Mouse (Mus musculus): ENCODE measurements around the gene Actr2. TPM values are rescaled to one million over a fixed set of nuclear protein-coding genes. Genes with fewer than 3 reads are reported as not detected.
A peak's percentile ranks its signal among the peaks of the same experiment; 100 is the strongest.
"Not testable (repeated sequence)": the region's sequence is repeated elsewhere in the genome, so short reads cannot be mapped to it uniquely, and the experiment has no call there.

The Actr2 gene
- total and polyA plus RNA-seq, 3 experiments = 5.0 to 140 (median 109) TPM

DNA sequence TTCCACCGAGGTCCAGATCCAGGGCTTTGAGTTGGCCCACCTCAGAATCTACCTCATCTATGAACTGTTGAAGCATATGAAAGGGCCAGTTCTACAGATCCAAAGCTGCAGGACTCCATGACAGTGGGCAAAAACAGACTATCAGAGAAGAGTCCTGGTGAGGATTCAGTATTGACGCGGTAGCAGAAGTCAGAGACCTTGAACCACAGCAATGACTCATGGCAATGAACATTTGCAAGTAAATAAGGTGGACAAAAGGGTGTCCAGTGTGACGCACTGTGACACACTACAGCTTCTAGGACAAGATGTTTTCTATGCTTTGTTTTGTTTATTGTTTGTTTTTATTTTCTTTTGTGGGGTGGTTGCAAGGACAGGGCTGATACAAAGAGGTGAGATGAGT, 4.0 kb upstream of the Actr2 start:
- peak; percentile 75 for DNase-seq

DNA sequence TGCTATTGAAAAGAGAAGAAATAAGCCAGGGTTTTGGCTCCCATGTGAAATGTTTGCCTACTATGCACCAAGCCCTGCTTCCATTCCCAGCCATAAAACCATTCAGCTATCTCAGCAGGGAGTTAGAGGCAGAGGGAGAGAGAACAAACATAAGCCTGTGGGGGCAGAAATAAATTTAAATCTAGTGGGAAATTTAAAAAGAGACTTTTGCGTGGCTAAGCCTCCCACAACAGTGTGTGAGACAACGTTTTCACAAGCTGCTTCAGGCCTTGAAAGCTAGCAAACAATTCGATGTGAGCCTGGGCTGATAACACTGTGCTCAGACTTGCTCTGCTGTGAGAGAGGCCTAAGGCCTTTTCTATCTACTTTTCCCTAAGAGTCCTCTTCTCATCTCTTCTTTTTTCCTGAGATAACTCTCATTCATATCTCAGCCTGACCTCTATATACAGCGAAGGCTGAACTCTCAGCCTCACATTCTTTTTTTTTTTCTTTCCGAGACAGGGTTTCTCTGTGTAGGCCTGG, 3.4 kb upstream of the Actr2 start:
- DNase-seq = no peak

DNA sequence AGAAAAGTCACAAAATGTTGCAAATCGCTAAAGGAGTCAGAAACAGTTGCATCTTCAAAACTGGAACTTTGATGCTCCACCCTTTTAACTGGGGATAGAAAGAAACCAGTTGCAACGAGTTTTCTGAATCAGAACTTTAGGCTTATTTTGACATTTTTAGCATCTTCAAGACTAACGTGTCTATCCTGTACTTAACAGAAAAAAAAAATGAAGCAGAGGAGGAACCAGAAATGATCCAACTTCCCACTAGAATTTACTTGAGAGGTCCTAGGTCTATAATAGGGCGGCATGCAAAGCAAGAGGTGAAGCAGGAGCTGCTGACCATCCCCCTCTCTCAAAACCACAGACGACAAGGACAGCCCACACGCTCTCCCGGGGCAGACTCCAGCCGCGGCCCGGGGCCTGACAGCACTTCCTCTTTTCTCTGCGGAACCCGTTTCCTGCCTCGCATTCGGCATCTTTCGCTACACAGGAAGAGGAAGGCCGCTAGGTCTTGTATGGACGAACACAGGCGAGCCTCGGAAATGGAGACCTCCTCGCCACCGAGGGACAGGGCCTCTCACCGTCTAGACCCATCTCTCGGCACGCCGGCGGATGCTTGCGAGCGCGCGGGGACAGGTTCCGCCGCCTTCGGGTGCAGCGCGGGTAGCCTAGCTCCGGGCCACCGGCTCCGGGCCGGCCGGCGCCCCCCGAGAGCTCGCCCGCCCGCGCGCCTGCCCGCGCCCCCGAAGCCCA, 540 bp downstream of the Actr2 start:
- peak; percentile 88 for DNase-seq

DNA sequence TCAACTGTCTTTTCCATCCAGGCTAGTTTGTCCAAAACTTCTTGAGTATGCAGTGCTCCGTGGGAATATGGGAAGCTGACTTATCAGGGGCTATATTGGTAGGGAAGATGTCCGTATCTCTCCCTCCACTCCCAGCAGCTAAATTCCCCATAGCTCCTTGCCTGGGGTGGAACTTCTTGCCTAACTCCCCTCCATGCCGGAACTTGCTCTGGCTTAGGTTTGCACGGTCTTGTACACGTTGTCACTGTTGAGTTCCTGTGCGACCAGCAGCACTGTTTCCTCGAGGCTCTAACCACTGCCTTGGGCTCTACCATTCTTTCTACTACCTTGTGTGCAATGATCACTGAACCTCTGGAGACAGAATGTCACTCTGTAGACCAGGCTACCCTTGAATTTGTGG, 4.6 kb downstream of the Actr2 start:
- DNase-seq = no peak

DNA sequence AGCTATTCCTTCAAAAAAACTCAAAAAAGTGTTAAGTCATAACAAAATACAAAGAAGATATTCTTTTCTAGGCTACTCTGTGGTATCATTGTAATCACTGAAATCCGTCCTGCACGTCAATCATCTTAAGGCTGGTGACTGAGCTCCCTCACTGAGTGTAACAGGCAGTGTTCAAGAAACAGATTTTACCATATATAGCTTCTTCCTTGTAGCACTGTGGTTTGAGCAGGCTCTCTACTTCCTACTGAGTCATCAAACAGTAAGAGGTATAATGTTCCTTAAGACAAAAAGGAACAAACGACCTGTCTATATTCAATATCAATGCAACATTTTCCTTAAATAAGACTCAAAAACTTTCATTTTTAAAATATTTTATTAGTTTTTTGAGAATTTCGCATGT, 5.0 kb downstream of the Actr2 start:
- DNase-seq = no peak

DNA sequence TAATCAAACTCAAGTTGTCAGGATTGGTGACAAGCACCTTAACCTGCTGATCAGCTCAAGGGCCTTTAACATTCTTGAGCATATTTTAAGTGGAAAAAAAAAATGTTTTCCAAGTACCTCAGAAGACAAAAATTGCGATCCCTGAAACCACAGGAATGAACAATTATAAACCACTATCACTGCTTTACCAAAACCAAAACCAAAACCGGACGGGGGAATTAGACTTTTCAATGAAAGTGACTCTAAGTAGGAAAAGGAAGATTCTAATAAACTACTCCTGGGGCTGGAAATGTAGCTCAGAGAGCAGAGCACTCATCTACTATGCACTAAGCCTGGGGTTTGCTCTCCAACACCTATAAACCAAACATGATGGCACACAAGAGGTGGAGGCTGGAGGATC, 5.8 kb downstream of the Actr2 start:
- no peak for DNase-seq

DNA sequence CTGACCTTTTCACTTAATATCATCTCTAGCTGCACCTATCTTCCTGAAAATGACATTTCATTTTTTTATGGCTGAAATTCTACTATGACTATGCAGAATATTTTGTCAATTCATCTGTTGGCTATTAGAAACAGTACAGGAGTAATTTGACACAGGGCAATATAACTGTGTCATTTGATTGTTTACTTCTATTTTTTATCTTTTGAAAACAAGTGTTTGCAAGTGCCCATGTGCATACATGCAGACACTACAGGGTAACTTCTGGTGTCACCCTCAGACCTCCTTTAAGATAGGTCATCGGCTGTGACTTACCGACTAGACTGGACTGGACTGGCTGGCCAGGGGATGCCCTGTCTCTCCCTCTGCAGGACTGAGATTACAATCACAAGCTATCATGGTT, 8.8 kb downstream of the Actr2 start:
- DNase-seq = no peak

DNA sequence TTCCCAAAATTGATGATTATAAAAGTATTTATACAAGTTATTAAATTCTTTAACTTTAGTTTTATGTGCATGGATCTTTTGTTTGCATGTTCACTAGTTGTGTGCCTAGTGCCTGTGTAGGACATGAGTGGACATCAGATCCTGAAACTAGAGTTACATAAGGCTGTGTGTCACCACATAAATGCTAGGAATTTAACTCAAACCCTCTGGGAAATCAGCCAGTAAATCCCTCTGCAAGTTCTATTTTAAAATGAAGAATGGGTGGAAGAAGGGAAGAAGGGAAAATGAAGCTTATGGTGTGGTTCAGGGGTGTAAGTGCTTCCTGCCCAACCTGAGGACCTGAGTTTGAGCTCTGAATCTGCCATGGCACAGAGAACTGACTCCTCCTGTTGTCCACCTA, 26.4 kb downstream of the Actr2 start:
- DNase-seq = no peak

DNA sequence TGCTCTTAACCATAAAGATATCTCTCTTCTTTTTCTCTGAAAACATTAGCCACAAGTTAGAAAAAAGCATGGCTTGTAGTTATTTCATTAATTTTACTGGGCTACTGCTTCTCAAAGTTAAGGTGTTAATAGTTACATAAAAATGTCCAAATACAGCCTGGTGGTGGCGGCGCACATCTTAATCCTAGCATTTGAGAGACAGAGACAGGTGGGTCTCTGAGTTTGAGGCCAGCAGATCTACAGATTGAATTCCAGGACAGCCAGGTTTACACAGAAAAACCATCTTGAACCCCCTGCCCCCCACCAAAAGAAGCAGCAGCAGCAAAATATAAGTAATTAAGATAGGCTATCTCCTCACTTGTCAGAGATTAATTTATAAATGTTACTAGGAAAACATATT, 27.1 kb downstream of the Actr2 start:
- no peak for DNase-seq

DNA sequence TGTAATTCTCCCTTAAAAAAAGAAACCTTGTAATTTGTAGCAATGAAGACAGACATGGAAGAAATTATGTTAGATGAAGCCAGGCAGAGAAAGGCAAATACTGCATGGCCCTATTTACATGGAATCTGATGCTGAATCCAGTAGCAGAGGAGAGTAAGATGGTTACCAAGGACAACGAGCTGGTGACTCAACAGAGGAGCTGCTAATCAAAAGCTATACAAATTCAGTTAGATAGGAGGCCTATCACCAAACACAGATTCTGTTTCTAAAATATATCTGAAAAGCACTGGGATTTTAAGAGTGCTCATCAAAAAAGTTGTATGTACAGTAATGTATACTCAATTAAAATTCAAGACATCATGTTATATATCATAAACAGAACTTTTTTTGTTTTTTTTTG, 37.3 kb downstream of the Actr2 start:
- DNase-seq = no peak

DNA sequence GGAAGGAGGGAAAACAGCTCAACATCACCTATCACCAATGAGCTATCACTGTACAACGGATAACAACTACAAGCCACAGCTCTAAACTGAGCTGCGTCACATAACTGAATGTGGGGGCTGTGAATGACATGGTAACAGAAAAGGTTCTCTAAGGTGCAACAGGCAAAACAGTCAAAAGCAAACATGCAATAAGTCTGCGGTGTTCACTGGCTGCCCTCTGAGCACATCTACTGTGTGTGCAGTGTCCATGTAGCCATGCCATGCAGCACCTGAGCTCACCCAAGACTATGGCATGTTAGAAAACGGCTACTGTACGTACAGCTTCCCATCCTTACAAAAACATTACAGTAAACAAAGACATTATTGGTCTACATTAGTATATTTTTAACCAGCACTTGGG, 39.9 kb downstream of the Actr2 start:
- no peak for DNase-seq

DNA sequence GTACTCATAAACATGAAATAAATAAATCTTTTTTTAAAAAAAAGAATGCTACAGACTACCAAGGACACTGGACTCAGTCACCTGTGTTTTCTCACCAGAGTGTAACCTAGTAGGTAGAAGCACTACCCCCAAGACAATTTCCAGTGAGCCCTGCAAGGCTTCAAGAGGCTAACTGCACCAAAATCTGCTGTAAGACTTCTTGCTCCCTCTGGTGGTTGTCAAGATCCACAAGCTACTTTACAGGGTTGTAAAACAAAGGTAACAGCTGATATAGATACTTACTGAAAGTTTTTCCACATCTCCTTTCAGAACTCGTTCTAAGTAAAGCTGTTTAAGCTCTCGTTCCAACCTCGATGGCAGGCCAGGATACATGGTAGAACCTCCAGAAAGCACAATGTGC, 40.5 kb downstream of the Actr2 start:
- DNase-seq = no peak

DNA sequence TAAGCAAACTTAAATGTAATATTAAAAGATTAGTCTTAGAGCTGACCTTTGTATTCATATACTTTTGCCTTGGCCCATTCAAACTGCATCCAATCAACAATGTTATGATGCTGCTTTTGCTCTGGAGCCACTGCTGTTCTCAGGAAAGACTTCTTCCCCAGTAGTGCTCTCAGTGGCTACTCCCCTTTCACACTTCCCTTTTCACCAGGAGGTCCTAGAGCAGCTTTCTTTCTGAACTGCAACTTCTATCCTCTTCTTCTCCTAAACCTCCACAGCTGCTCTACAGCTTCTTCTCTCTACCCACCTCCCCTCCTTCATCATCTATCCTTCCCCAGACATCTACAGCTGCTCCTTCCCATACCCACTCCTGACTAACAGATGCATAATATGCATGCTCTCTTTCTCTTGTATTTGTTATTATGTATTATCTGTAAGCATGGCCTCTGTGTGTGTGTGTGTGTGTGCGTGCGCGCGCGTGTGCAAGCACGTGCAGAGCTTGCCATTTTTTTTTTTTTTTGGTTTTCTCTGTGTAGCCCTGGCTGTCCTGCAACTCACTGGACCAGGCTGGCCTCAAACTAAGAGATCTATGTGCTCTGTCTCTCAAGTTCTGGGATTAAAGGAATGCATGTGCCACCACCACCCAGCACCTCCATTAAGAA, 44.2 kb downstream of the Actr2 start:
- no peak for DNase-seq

DNA sequence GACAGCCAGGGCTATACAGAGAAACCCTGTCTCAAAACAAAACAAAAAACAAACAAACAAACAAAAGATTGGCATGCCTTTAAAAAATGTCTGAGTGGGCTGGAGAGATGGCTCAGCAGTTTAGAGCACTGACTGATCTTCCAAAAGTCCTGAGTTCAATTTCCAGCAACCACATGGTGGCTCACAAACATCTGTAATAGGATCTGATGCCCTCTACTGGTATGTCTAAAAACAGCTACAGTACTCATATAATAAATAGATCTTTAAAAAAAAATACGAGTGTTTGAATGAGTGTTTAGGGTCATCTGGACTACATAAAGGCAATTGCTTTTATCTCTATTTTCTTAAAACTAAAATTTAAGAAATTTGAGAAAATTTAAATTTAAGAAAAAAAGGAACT, 45.2 kb downstream of the Actr2 start:
- DNase-seq = no peak

DNA sequence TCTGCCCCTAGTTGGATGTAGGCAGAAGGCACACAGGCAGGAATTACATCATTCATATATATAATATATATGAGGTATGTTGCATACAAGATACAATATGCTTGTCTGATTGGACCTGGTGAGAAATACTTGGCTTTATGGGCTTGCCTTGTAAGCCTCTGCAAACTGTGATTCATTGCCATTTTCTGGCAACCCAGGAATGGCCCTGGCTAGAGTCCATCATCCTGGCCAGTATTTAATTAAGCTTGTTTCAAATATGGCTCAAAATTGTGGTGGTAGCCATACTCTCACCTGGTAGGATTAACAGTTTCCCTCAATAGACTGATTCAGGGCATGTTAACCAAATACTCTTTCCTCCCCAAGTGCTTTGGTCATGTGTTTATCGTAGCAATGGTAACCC, 46.6 kb downstream of the Actr2 start:
- peak; percentile 81 for DNase-seq

DNA sequence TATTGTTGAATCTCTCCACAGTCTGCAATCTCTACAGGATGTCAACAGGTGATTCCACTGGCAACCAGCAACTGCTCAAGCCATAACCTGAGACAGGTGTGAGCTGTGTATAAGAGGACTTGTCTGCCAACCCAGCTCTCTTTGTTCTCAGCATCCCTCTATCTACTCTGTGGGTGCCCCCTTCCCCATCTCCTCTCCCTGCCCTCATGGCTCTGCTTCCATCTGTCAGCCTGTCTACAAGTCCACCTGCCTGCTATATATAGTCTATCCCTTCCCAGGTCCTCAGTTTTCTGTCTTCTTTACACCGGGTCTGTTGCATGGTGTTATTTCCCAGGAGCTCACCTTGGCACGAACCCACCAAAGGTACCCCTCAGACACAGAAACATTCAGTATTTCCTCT, 47.8 kb downstream of the Actr2 start:
- DNase-seq = no peak

DNA sequence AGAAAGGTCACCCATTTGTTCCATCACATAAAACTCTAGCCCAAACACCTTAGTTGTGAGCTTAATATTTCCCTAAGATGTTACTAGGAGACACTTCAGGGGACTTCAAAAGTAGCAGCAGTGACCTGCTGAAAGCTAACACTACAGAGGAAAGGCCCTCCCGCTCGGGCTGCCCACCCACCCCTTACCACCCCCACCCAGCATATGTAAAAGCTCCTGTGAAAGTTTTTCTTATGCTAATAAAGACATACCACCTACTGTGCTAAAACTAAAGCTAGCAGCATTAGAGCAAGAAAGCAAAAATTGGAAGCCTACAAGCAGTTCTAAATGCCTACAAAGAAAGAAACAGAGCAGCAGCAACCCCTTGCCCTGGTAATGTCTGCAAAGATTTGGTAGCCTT, 48.6 kb downstream of the Actr2 start:
- DNase-seq = not testable (repeated sequence)

DNA sequence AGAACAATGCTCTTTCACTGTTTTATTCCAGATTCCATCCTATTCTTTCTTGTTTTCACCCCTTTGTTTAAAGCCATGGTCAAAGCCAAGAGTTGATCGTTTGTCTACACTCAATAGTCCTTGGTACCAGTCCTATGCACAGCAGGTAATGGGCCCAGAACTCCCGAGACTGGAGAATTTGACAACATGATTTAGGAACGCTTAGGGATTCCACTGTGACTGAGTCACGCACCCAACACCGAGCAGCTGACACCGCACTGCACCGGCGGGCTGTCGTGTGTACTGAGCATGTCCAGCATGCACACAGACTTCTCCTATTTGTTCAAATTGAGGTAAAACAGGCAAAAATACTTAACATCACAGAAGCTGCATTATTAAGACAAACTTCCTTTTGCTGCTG, 49.9 kb downstream of the Actr2 start:
- peak; percentile 52 for DNase-seq

DNA sequence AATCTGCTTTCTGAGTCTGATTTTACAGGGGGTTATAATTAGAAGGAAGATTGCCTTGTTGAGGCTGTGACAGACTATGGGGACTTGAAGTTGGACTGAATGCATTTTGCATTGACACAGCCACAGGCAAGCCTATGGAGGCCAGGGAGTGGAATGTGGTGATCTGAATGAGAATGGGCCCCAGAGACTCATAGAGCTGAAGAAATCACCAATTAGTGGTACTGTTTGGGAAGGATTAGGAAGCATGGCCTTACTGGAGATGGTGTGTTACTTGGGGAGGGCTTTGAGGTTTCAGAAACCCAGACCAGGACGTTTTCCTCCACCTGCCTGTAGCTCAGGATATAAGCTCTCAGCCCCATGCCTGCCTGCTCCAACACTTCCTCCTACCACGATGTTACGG, 53.0 kb downstream of the Actr2 start:
- no peak for DNase-seq

DNA sequence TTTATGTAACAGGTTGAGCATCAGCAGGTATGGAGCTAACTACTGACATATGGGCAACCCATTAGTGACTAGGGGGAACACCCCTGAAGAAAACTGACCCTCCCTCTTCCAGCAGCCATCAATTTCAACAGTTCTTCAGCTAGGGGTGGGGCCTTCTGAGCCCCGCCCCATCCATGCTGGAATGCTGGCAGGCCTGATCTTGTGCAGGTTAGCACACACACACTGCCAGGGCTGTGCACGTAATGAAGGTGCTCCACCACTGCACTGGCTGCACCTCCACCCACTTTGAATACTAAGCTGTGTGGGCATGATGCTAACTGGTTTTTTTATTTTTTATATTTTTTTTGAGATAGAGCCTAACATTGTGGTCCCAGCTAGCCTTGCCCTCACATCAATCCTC, 55.3 kb downstream of the Actr2 start:
- DNase-seq = no peak

DNA sequence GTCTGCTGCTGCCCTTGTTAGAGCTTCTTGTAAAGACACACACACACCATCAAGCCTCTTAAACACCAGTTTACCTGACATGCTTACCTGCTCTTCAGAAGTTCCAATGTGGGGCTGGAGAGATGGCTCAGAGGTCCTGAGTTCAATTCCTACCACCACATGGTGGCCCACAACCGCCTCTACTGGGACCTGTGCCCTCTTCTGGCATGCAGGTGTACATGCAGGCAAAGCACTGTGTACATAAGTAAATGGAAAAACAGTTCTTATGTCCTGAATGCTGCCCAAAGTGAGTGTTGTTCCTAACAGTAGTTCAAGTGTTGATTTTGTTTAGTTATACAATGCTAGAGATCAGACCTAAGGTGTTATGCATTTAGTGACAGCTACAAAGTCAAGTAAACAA, 56.5 kb downstream of the Actr2 start:
- DNase-seq = no peak

DNA sequence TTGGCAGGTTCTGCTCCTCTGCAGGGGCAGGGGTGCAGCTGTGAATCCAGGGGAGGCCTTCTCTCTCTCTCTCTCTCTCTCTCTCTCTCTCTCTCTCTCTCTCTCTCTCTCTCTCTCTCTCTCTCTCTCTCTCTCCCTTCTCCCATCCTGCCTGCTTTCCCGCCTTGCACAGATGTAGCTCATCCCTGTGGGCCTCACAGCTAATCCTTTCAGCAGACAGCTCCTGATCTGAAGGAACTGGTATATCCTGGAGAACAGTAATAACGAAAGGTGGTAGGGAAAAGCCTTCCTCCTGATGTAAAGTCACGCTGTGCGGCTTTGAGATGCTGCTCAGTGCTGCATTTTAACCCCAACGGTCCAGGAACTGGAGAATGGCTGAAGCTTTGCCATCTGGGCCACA, 58.1 kb downstream of the Actr2 start:
- no peak for DNase-seq

DNA sequence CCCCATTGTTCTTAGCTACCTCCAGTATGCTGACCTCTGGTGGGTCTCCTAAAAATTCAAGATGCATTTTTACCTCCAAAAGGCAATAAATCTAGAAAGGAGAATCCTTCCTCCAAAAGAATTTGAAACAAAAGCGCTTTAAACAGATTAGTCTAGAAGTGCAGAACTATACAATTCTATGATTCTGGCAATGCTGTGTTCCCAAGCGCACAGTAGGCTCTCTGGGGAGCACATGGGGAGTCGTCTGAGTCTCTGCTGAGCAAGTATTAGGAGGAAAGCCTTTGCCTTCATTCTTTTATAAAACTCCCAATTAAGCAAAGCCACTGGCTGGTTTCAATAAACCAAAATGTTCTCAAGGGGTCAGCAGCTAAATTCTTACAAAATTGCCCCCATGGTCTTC, 58.8 kb downstream of the Actr2 start:
- no peak for DNase-seq

Measured in adrenal gland, adult 2 months (tissue).